Mouse (Mus musculus) small intestine, adult 2 months (tissue): ENCODE results near the gene Yju2. TPM values are rescaled to one million over a fixed set of nuclear protein-coding genes. Genes with fewer than 3 reads are reported as not detected.

Experiments
- H3K27ac ChIP-seq: fragments of 200-500 bp; 2 replicates; pipeline ENCODE4 v1.5.1; 2012; ENCODE audit warnings: low read depth, low read length, control low read depth, inconsistent platforms; ENCODE audit not compliant: insufficient read depth
- H3K27me3 ChIP-seq: fragments of 200-500 bp; 2 replicates; pipeline ENCODE4 v1.6.1; 2012; ENCODE audit warnings: mild to moderate bottlenecking, moderate library complexity, low read length, inconsistent platforms; ENCODE audit not compliant: control insufficient read depth, insufficient read depth
- H3K36me3 ChIP-seq: fragments of 200-500 bp; 2 replicates; pipeline ENCODE4 v1.6.1; 2012; ENCODE audit warnings: mild to moderate bottlenecking, low read length, control low read depth, inconsistent platforms; ENCODE audit not compliant: control insufficient read depth, insufficient read depth
- H3K4me1 ChIP-seq: fragments of 200-500 bp; 2 replicates; pipeline ENCODE4 v1.6.1; 2012; ENCODE audit warnings: low read length, inconsistent platforms, mixed read lengths; ENCODE audit not compliant: control insufficient read depth, insufficient read depth, insufficient read length
- H3K4me3 ChIP-seq: fragments of 200-500 bp; 2 replicates; pipeline ENCODE4 v1.5.1; 2012; ENCODE audit warnings: low read depth, mild to moderate bottlenecking, control low read depth, inconsistent platforms, low read length, moderate library complexity
- CTCF ChIP-seq: fragments of 200-500 bp; IDR thresholded peaks from 2 replicates; pipeline ENCODE4 v1.5.1; 2012; ENCODE audit warnings: low read depth, mild to moderate bottlenecking, control low read depth, inconsistent platforms, low read length, moderate library complexity, mixed read lengths; ENCODE audit not compliant: insufficient replicate concordance, insufficient read length; ENCODE audit errors: extremely low read depth
- POLR2A ChIP-seq: fragments of 200-500 bp; IDR thresholded peaks from 2 replicates; pipeline ENCODE4 v1.6.1; 2012; ENCODE audit warnings: low read depth, mild to moderate bottlenecking, control low read depth, inconsistent platforms, low read length, moderate library complexity
- WGBS: fragments of 180-500 bp; shearing (Covaris S2); methylation state at CpG from one replicate; pipeline ENCODE4 v1.1.7; 2018; 5-methylcytosine and 5-hydroxymethylcytosine counted together
- polyA plus RNA-seq: library from polyadenylated mRNA; depleted of rRNA; stranded (reverse); fragments of >200 nt; gene quantifications from 2 replicates; pipeline ENCODE4 v1.2.3, GENCODE M21; 2012

Gene Yju2
- polyA plus RNA-seq, 1 experiment = 7.9 TPM

DNA sequence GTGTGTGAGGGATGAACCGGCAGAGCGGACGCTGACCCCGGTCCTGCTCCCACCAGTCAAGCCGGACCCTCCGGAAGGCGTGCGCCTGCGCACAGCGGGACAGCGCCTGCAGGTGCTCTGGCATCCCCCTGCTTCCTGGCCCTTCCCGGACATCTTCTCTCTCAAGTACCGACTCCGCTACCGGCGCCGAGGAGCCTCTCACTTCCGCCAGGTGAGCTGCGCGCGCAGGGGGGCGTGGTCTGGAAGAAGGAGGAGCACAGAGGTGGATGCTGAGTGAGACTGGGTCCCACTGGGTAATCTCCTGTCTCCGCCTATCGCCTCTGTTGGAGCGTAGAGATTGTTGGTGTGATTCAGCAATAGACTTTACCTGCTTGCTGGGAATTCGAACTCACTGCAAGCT, 2.8 kb upstream of the Yju2 start:
- TF ChIP-seq CTCF (no peak), POLR2A (peak; percentile 29; the same call in 1 of the 2 replicates)
- WGBS = 21% methylated on average over 26 of the region's 26 CpGs
- Histone ChIP-seq H3K36me3 (no peaks in the 10 kb centered on the region), H3K4me3 (peak overlapping the region; percentile 77), H3K4me1 (peaks cover 7% of the 10 kb centered on the region; the same call in 1 of the 2 replicates), H3K27me3 (no peaks in the 10 kb centered on the region), H3K27ac (no peak overlapping the region)

DNA sequence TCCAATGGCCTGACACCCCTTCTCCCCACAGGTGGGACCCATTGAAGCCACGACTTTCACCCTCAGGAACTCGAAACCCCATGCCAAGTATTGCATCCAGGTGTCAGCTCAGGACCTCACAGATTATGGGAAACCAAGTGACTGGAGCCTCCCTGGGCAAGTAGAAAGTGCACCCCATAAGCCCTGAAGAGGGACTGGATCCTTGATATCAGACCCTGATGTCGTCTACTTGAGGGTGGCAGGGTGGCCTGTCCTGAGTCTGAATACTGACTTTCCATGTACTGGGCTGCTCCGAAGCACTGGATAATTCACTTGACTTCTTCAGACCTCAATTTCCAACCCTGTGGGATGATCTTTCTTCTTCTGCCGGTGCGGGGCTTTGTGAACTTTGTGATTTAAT, 2.3 kb upstream of the Yju2 start:
- Histone ChIP-seq H3K4me3 (peak overlapping the region; percentile 77), H3K4me1 (peaks cover 7% of the 10 kb centered on the region; the same call in 1 of the 2 replicates), H3K27me3 (no peaks in the 10 kb centered on the region), H3K27ac (no peak overlapping the region), H3K36me3 (peaks cover 3% of the 10 kb centered on the region; the same call in 1 of the 2 replicates)
- WGBS = 34% methylated on average over 6 of the region's 6 CpGs
- TF ChIP-seq POLR2A (no peak), CTCF (no peak)

DNA sequence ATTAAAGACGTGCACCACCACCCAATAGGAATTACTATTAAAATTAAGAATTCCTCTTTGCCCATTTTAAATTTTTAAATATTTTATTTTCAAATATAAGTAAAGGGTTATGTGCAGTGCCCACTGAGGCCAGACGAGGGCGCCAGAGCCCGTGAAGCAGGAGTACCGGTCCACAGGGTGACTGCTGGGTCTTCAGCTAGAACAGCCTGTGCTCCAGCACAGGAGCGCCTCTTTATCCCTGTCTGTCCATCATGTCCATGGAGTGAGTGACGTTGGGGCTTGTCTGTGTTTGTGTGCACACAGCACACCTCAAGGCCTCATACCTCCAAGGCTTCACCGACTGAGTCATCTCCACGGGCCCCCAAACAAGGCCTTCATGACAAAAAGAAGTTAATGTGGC, 1.7 kb upstream of the Yju2 start:
- Histone ChIP-seq H3K4me1 (peaks cover 7% of the 10 kb centered on the region; the same call in 1 of the 2 replicates), H3K27ac (no peak overlapping the region), H3K36me3 (peaks cover 4% of the 10 kb centered on the region; the same call in 1 of the 2 replicates), H3K4me3 (no peak overlapping the region), H3K27me3 (no peaks in the 10 kb centered on the region)
- 11% methylated on average over 9 of the region's 9 CpGs for WGBS
- TF ChIP-seq POLR2A = no peak
- TF ChIP-seq CTCF = peak; percentile 80; the same call in 1 of the 2 replicates

DNA sequence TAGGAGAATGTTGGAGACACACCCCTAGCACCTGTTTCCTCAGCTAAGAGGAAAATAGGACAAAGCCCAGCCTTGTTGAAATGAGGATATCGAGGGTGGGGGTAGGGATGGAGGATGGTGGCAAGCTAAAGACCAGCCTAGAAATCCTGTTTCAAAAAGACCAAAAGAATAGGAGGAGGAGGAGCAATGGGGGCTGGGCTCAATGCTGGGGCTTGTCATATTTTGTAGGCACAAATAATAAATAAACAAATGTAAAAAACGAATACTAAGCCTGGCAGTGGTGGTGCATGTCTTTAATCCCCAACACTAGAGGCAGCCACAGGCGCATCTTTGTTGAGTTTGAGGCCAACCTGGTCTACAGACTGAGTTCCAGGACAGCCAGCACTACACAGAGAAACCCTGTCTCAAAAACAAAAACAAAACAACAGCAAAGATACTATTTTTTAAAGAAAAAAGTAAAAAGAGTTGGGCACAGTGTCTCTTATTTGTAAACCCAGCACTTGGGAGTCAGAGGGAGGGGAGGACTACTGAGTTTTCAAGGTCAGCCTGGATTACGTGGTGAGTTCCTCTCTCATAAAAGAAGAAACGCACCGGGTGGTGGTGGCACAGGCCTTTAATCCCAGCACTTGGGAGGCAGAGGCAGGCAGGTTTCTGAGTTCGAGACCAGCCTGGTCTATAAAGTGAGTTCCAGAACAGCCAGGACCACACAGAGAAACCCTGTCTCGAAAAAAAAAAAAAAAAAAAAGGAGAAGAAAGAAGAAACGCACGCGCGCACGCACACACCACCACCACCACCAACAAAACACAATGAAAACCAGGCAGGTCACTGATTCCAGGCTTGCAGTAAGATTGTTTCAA, 944 bp upstream of the Yju2 start:
- Histone ChIP-seq H3K27ac (peak overlapping the region; percentile 38; the same call in 1 of the 2 replicates), H3K27me3 (no peaks in the 10 kb centered on the region), H3K4me3 (0 out of 2 replicates have a peak overlapping the region, but pooled peaks have one; percentile 1), H3K4me1 (peaks cover 7% of the 10 kb centered on the region; the same call in 1 of the 2 replicates), H3K36me3 (peaks cover 7% of the 10 kb centered on the region; the same call in 1 of the 2 replicates)
- no peak for TF ChIP-seq POLR2A
- TF ChIP-seq CTCF = no peak
- WGBS = 72% methylated on average over 13 of the region's 13 CpGs

DNA sequence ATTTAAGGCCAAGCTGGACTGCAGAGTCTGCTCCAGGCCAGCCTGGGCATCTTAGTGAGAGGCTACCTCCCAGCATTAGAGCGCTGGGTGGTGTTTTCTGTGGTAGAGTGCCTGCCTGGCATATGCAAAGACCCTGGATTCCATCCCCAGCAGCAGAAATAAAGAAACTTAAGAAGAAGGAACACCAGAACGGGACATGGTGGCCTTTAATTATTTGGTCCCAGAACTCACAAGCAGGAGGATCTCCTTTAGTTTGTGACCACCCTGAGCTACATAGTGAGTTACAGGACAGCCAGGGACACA, 364 bp upstream of the Yju2 start:
- Histone ChIP-seq H3K27me3 (no peaks in the 10 kb centered on the region), H3K27ac (peak overlapping the region; percentile 38), H3K4me1 (peaks cover 7% of the 10 kb centered on the region; the same call in 1 of the 2 replicates), H3K4me3 (0 out of 2 replicates have a peak overlapping the region, but pooled peaks have one; percentile 1), H3K36me3 (peaks cover 9% of the 10 kb centered on the region; the same call in 1 of the 2 replicates)
- no peak for TF ChIP-seq POLR2A
- TF ChIP-seq CTCF = no peak
- 35% methylated on average over 2 of the region's 2 CpGs for WGBS

DNA sequence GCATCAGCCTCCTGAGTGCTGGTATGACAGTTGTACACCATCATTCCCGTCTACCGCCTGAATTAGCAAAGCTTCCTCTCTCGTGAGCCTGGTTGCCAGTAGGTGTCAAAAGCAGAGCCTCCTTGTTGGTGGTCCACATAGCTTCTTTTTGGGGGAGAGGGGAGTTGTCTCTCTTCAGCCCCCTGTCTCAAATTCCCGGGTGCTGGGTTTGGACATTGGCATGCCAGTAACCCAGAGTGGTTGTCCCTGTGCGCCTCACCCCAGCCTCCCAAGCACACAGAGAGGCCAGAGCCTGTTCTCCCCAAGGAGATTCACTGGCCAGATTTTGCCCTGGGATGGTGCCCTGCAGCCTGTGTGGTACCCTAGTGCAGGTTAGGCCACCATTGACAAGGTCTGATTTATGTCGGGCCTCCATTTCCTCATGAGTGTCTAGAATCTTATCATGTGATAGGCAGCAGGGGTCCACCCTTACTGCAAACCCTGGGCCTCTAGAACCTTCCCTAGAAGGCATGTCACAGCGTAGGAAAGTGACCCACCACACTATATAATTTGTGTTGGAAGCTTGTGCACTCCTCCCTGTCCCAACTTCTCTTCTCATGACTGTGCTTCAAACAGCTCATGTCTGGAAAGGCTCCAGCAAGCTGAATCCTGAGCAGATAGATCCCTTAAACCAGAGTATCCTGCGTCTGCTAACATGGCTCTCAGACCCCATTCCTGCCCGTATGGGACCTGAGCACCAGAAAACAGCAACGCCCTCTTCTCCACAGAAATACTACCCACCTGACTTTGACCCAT, 1.2 kb downstream of the Yju2 start:
- WGBS = 69% methylated on average over 10 of the region's 10 CpGs
- H3K4me3 ChIP-seq = no peak overlapping the region
- H3K4me1 ChIP-seq = peaks cover 7% of the 10 kb centered on the region; the same call in 1 of the 2 replicates
- peaks cover 21% of the 10 kb centered on the region for H3K36me3 ChIP-seq
- no peaks in the 10 kb centered on the region for H3K27me3 ChIP-seq
- peak overlapping the region; percentile 50; the same call in 1 of the 2 replicates for H3K27ac ChIP-seq
- TF ChIP-seq CTCF (no peak), POLR2A (no peak)

DNA sequence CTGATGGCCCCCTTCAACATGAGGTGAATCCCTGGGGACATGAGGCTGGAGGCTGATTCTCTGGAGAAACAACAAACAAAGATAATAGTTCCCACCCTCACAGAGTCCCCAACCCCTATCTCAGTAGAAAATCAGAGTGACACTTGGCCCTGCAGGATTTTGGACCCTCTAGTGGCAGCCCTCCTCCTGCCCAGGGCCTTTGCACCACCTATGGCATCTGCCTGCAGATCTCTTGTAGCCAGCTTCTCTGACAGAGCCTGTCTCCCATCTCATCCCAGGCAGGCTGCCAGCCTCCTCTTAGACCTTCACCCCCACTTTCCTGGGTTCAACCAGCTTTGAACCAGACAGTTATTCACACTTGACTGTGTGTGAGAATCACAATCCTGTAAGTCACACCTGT, 1.9 kb downstream of the Yju2 start:
- Histone ChIP-seq H3K27ac (no peak overlapping the region), H3K4me3 (no peak overlapping the region), H3K36me3 (peaks cover 25% of the 10 kb centered on the region), H3K27me3 (no peaks in the 10 kb centered on the region), H3K4me1 (peaks cover 7% of the 10 kb centered on the region; the same call in 1 of the 2 replicates)
- TF ChIP-seq CTCF (no peak), POLR2A (no peak)
